Mouse (Mus musculus): ENCODE measurements at regions not wholly inside any gene's neighbourhood (a gene's known extent, or its start where the extent isn't known, plus 50 kb on each side); places are given as distances from the start of the nearest gene placed in this dataset.

GRCm38 (mm10) chr4:75567630-75568029 is 289.5 kb upstream of the Dmac1 start:
- Histone ChIP-seq H3K9me3 (replicated peaks) (no peaks in the 10 kb centered on the region), H3K27ac (replicated peaks) (no peak overlapping the region), H3K36me3 (no peaks in the 10 kb centered on the region), H3K27me3 (no peaks in the 10 kb centered on the region), H3K4me1 (no peaks in the 10 kb centered on the region), H3K4me2 (replicated peaks) (no peak overlapping the region), H3K9ac (no peak overlapping the region), H3K4me3 (replicated peaks) (no peak overlapping the region)
- 74% methylated on average over 2 of the region's 2 CpGs for WGBS
- ATAC-seq (ENCODE audit: insufficient number of reproducible peaks, low FRiP score, low TSS enrichment, low read depth) = no peak

GRCm38 (mm10) chr4:75562480-75562879 is 284.4 kb upstream of the Dmac1 start:
- Histone ChIP-seq H3K4me1 (0 out of 2 replicates have a peak, but pooled peaks cover 3% of the 10 kb centered on the region), H3K27ac (replicated peaks) (peak overlapping the region; percentile 11; the same call in 1 of the 2 replicates), H3K27me3 (no peaks in the 10 kb centered on the region), H3K4me2 (replicated peaks) (no peak overlapping the region), H3K4me3 (replicated peaks) (no peak overlapping the region), H3K36me3 (no peaks in the 10 kb centered on the region), H3K9me3 (replicated peaks) (no peaks in the 10 kb centered on the region), H3K9ac (no peak overlapping the region)
- WGBS = 19% methylated on average over 4 of the region's 4 CpGs
- ATAC-seq (ENCODE audit: insufficient number of reproducible peaks, low FRiP score, low TSS enrichment, low read depth) = no peak

GRCm38 (mm10) chr4:75561792-75562191 is 283.7 kb upstream of the Dmac1 start:
- H3K36me3 ChIP-seq = no peaks in the 10 kb centered on the region
- H3K4me2 ChIP-seq (replicated peaks) = no peak overlapping the region
- H3K9me3 ChIP-seq (replicated peaks) = no peaks in the 10 kb centered on the region
- no peak overlapping the region for H3K4me3 ChIP-seq (replicated peaks)
- peak; percentile 43; the same call in 1 of the 2 replicates for ATAC-seq (ENCODE audit: insufficient number of reproducible peaks, low FRiP score, low TSS enrichment, low read depth)
- no peak overlapping the region for H3K9ac ChIP-seq
- 39% methylated on average over 1 of the region's 1 CpGs for WGBS
- H3K4me1 ChIP-seq = 0 out of 2 replicates have a peak, but pooled peaks cover 3% of the 10 kb centered on the region
- H3K27ac ChIP-seq (replicated peaks) = no peak overlapping the region
- H3K27me3 ChIP-seq = no peaks in the 10 kb centered on the region

GRCm38 (mm10) chr4:75537787-75538186 is 259.7 kb upstream of the Dmac1 start:
- 86% methylated on average over 2 of the region's 2 CpGs for WGBS
- no peak for ATAC-seq (ENCODE audit: insufficient number of reproducible peaks, low FRiP score, low TSS enrichment, low read depth)

GRCm38 (mm10) chr4:75535067-75535466 is 257.0 kb upstream of the Dmac1 start:
- 90% methylated on average over 7 of the region's 7 CpGs for WGBS

More at GRCm38 (mm10) chr4:75537787-75538186, 259.7 kb upstream of the Dmac1 start:
- H3K9me3 ChIP-seq (replicated peaks) = no peaks in the 10 kb centered on the region
- H3K4me3 ChIP-seq (replicated peaks) = no peak overlapping the region
- no peak overlapping the region for H3K27ac ChIP-seq (replicated peaks)
- no peaks in the 10 kb centered on the region for H3K27me3 ChIP-seq
- H3K9ac ChIP-seq = no peak overlapping the region
- H3K36me3 ChIP-seq = no peaks in the 10 kb centered on the region
- H3K4me2 ChIP-seq (replicated peaks) = no peak overlapping the region
- H3K4me1 ChIP-seq = no peaks in the 10 kb centered on the region

GRCm38 (mm10) chr4:75529607-75530006 is 251.5 kb upstream of the Dmac1 start:
- Histone ChIP-seq H3K4me1 (0 out of 2 replicates have a peak, but pooled peaks cover 5% of the 10 kb centered on the region), H3K4me2 (replicated peaks) (no peak overlapping the region), H3K27ac (replicated peaks) (no peak overlapping the region), H3K4me3 (replicated peaks) (no peak overlapping the region), H3K9me3 (replicated peaks) (no peaks in the 10 kb centered on the region), H3K27me3 (no peaks in the 10 kb centered on the region), H3K36me3 (no peaks in the 10 kb centered on the region), H3K9ac (no peak overlapping the region)
- 75% methylated on average over 2 of the region's 2 CpGs for WGBS
- ATAC-seq (ENCODE audit: insufficient number of reproducible peaks, low FRiP score, low TSS enrichment, low read depth) = no peak

More at GRCm38 (mm10) chr4:75535067-75535466, 257.0 kb upstream of the Dmac1 start:
- Histone ChIP-seq H3K27me3 (no peaks in the 10 kb centered on the region), H3K36me3 (no peaks in the 10 kb centered on the region), H3K4me2 (replicated peaks) (no peak overlapping the region), H3K9me3 (replicated peaks) (no peaks in the 10 kb centered on the region), H3K9ac (no peak overlapping the region), H3K27ac (replicated peaks) (no peak overlapping the region), H3K4me3 (replicated peaks) (no peak overlapping the region), H3K4me1 (no peaks in the 10 kb centered on the region)
- ATAC-seq (ENCODE audit: insufficient number of reproducible peaks, low FRiP score, low TSS enrichment, low read depth) = no peak

- H3K4me1 ChIP-seq = no peaks in the 10 kb centered on the region
- H3K9ac ChIP-seq = no peak overlapping the region
- no peaks in the 10 kb centered on the region for H3K36me3 ChIP-seq
- H3K4me2 ChIP-seq (replicated peaks) = no peak overlapping the region
- H3K27ac ChIP-seq (replicated peaks) = no peak overlapping the region
- H3K4me3 ChIP-seq (replicated peaks) = no peak overlapping the region
- no peaks in the 10 kb centered on the region for H3K9me3 ChIP-seq (replicated peaks)
- no peaks in the 10 kb centered on the region for H3K27me3 ChIP-seq
- WGBS = 70% methylated on average over 3 of the region's 3 CpGs
- no peak for ATAC-seq (ENCODE audit: insufficient number of reproducible peaks, low FRiP score, low TSS enrichment, low read depth)
Observed at GRCm38 (mm10) chr4:75517459-75518158, 239.5 kb upstream of the Dmac1 start.
